Mouse (Mus musculus): ENCODE data around the gene Scrn2. TPM values are rescaled to one million over a fixed set of nuclear protein-coding genes. Genes with fewer than 3 reads are reported as not detected.

Scrn2 gene
- polyA plus RNA-seq, 1 experiment from 2014 or later: 20.1 TPM

Small RNA genes lying within 50 kb of the gene (microRNA-seq; reads per million reads assigned to microRNA genes)
- gene Mir8103: not detected

Other genes with a start within 250 kb of the Scrn2 start
- gene Cbx1, start 240.8 kb upstream of the Scrn2 start, polyA plus RNA-seq (2015; fragmentation: Nextera tagmentation; extraction: Ambion mirVana): 99.1 and 99.2 TPM in 2 replicates
- gene Nfe2l1, start 200.0 kb upstream of the Scrn2 start, polyA plus RNA-seq (2015; fragmentation: Nextera tagmentation; extraction: Ambion mirVana): 52.6 and 54.1 TPM in 2 replicates
- 124 and 125 TPM in 2 replicates for gene Copz2, start 180.1 kb upstream of the Scrn2 start, polyA plus RNA-seq (2015; fragmentation: Nextera tagmentation; extraction: Ambion mirVana)
- 67.2 and 76.5 TPM in 2 replicates for gene Cdk5rap3, start 113.4 kb upstream of the Scrn2 start, polyA plus RNA-seq (2015; fragmentation: Nextera tagmentation; extraction: Ambion mirVana)
- gene Prr15l, start 101.8 kb upstream of the Scrn2 start, polyA plus RNA-seq (2015; fragmentation: Nextera tagmentation; extraction: Ambion mirVana): 55.2 and 65.6 TPM in 2 replicates
- 63.6 and 85.7 TPM in 2 replicates for gene Pnpo, start 86.0 kb upstream of the Scrn2 start, polyA plus RNA-seq (2015; fragmentation: Nextera tagmentation; extraction: Ambion mirVana)
- gene Sp2, start 47.0 kb upstream of the Scrn2 start, polyA plus RNA-seq (2015; fragmentation: Nextera tagmentation; extraction: Ambion mirVana): 12.7 and 13.5 TPM in 2 replicates
- 1.4 and 3.7 TPM in 2 replicates for gene Sp6, start 16.5 kb upstream of the Scrn2 start, polyA plus RNA-seq (2015; fragmentation: Nextera tagmentation; extraction: Ambion mirVana)
- gene Lrrc46, start 11.5 kb downstream of the Scrn2 start, polyA plus RNA-seq (2015; fragmentation: Nextera tagmentation; extraction: Ambion mirVana): 0.54 and 0.86 TPM in 2 replicates
- 78.8 and 85.1 TPM in 2 replicates for gene Mrpl10, start 11.6 kb downstream of the Scrn2 start, polyA plus RNA-seq (2015; fragmentation: Nextera tagmentation; extraction: Ambion mirVana)
- 7.8 and 9.5 TPM in 2 replicates for gene Osbpl7, start 20.7 kb downstream of the Scrn2 start, polyA plus RNA-seq (2015; fragmentation: Nextera tagmentation; extraction: Ambion mirVana)
- 0.24 TPM in 1 of 2 replicates, not detected in the other for gene Tbx21, start 85.4 kb downstream of the Scrn2 start, polyA plus RNA-seq (2015; fragmentation: Nextera tagmentation; extraction: Ambion mirVana)
- gene Tbkbp1, start 121.6 kb downstream of the Scrn2 start, polyA plus RNA-seq (2015; fragmentation: Nextera tagmentation; extraction: Ambion mirVana): 4.1 and 5.3 TPM in 2 replicates
- gene Kpnb1, start 157.9 kb downstream of the Scrn2 start, polyA plus RNA-seq (2015; fragmentation: Nextera tagmentation; extraction: Ambion mirVana): 47.2 and 50.2 TPM in 2 replicates